Mouse (Mus musculus) adipocyte (in vitro differentiated cells): ENCODE results near the gene Bicc1.

Experiments
- DNase-seq: peaks from one replicate; pipeline ENCODE4 v3.0.0-alpha.2; 2016; ENCODE audit warnings: low spot score

Bicc1 gene

GRCm38 (mm10) chr10:71120769-71121165 lies 38.7 kb downstream of the Bicc1 start:
- DNase-seq = no peak

- DNase-seq = no peak
Observed at GRCm38 (mm10) chr10:71120121-71120768, 39.3 kb downstream of the Bicc1 start.

- no peak for DNase-seq
Observed at GRCm38 (mm10) chr10:71119120-71119847, 40.2 kb downstream of the Bicc1 start.

- no peak for DNase-seq
Observed at GRCm38 (mm10) chr10:71117766-71118165, 41.7 kb downstream of the Bicc1 start.

- no peak for DNase-seq
Observed at GRCm38 (mm10) chr10:71114260-71114920, 45.1 kb downstream of the Bicc1 start.

GRCm38 (mm10) chr10:71106491-71107205 lies 52.9 kb downstream of the Bicc1 start:
- no peak for DNase-seq

- no peak for DNase-seq
Observed at GRCm38 (mm10) chr10:71104791-71105190, 54.7 kb downstream of the Bicc1 start.

- no peak for DNase-seq
Observed at GRCm38 (mm10) chr10:71100815-71101499, 58.5 kb downstream of the Bicc1 start.

- no peak for DNase-seq
Observed at GRCm38 (mm10) chr10:71094707-71095254, 64.7 kb downstream of the Bicc1 start.

GRCm38 (mm10) chr10:71093312-71093711 lies 66.2 kb downstream of the Bicc1 start:
- DNase-seq = no peak

- no peak for DNase-seq
Observed at GRCm38 (mm10) chr10:71087359-71087716, 72.2 kb downstream of the Bicc1 start.

- no peak for DNase-seq
Observed at GRCm38 (mm10) chr10:71086571-71087358, 72.7 kb downstream of the Bicc1 start.

GRCm38 (mm10) chr10:71082986-71083385 lies 76.5 kb downstream of the Bicc1 start:
- no peak for DNase-seq

- no peak for DNase-seq
Observed at GRCm38 (mm10) chr10:71078856-71079255, 80.6 kb downstream of the Bicc1 start.

- DNase-seq = no peak
Observed at GRCm38 (mm10) chr10:71065009-71065408, 94.5 kb downstream of the Bicc1 start.

- no peak for DNase-seq
Observed at GRCm38 (mm10) chr10:71064576-71064975, 94.9 kb downstream of the Bicc1 start.

GRCm38 (mm10) chr10:71062151-71062550 lies 97.3 kb downstream of the Bicc1 start:
- DNase-seq = peak; percentile 34

- DNase-seq = no peak
Observed at GRCm38 (mm10) chr10:71060269-71060668, 99.2 kb downstream of the Bicc1 start.

- peak; percentile 80 for DNase-seq
Observed at GRCm38 (mm10) chr10:71058616-71059247, 100.8 kb downstream of the Bicc1 start.

- DNase-seq = peak; percentile 4
Observed at GRCm38 (mm10) chr10:71058070-71058469, 101.4 kb downstream of the Bicc1 start.
